Mouse (Mus musculus): ENCODE data around the gene 5730480H06Rik.

The 5730480H06Rik gene

DNA sequence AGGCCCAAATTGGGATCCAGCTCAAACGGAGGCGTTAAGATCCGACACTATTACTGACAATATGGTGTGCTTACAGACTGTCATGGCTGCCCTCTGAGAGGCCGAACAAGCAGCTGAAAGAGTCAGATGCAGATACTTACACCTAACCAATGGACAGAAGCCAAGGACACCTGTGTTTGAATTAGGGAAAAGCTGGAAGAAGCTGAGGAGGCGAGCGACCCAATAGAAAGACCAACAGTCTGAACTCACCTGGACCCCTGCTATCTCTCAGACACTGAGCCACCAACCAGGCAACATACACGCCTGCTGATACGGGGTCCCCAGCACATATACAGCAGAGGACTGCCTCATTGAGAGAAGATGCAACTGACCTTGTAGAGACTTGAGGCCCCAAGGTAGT is at the start of gene 5730480H06Rik:
TSS of gene 5730480H06Rik (plus strand) at position 301 of the 400 bp plus-strand sequence.
- DNase-seq (ENCODE audit: low read depth, low spot score), result no peak

DNA sequence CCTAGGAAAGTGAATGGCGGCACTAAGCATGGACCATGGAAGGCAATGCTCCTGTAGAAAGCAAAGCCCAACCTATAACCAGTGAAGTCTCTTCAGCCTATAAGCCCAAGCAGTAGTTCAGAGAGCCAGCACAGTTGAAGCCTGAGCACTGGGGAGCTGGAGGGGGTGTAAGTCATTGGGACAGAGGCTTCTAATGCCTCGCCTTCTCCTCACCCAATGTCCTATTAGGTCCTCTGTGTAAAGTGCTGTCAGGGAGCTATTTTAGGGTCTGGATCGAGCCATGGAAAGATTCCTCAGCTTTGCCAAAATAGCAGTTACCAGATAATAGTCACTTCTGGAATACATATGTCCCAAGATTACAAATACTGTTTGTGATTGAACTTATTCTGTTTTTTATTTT is 26.6 kb upstream of the 5730480H06Rik start:
- no peak for DNase-seq (ENCODE audit: low read depth, low spot score)

DNA sequence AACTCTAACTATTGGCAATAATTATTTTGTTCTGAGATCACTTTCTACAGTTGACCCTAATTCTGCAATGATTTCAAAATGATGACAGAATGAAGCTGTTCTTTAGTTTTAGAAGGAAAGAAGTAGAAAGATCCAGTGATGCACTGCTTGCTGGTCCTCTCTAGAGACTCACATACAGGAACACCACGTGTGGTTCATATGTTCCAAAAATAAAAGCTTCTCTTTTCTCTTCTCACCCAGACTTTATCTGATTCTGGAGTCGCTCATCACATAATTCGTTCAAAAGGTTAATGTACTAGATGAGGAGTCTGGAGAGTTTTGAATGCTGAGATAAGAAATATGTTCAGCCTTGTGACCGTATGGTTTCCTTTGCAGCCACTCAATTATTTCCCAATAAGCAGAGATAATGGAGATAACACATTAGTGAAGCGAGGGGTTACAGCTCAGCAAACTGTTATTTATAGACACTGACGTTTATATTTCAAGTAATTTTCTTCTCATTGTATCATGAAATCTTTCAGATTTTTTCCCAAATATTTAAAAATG is 12.6 kb upstream of the 5730480H06Rik start:
- no peak for DNase-seq (ENCODE audit: low read depth, low spot score)

DNA sequence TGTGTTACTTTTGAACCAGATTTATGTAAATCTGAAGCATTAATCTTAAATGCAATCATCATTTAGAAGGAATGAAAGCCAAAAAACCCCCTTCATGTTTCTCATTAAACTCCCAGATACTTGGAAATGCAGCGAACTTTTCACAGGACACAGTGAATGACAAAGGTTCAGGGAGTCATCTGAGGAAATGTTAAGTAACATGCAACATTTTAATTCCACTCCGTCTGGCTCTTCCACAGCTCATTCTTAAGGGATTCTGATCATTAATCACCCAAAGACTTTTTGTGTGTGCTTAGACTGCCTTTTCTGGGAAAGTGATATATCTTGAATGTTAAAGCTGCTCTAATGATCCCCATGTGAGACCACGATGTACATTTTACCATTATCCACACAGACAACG is 7.2 kb upstream of the 5730480H06Rik start:
- no peak for DNase-seq (ENCODE audit: low read depth, low spot score)

DNA sequence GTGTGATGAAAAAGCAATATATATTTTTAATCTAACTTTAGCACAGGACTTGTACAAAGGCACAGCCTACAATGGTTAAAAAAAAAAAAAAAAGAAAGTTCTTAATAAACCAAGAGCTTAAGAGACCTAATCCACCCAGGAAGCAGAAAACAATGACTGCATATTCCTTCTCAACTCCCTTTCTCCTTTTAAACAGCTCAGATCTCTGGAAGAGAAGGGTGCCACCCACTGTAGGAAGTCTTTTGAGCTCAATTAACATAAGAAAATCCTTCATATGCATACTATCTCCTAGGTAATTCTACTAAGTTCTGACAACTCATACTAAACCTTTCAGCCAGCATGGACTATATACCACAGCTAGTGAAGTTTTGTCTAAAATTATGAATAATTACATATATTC is 1.5 kb upstream of the 5730480H06Rik start:
- no peak for DNase-seq (ENCODE audit: low read depth, low spot score)

DNA sequence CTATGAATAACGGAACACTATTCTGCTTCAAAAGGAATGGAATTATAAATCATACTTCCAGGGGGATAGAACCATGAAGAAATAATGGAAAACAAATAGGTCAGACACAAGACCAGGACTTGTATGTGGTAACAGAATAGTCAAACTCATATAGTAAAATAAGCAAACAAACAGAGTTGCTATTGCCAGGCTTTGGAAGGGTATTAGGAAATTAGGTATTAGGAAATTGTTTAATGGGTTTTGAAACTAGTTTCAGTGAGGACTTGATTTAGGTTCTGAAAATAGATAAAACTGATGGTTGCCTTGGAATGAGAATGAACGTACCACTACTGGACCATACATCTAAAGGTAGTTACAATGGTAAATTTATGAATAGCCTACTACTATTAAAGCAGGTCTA is 2.0 kb downstream of the 5730480H06Rik start:
- DNase-seq (ENCODE audit: low read depth, low spot score), result no peak

DNA sequence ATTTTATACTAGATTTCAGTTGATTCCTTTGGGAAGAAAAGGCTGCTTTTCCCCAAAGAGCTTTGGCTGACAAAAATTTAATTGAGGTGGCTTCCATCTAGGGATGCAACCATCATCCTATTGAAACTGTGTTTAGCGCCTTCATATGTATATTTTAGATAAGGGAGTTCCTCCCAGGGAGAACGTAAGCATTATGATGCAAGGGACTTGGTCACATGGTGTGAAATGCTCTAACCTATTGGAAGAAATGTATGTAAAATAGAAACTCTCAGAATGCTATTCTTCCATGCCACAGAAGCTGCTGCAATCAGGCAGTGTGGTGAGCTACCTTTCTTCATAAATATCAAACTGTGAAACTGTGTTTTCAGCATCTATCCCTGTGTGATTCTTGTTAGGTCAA is 3.1 kb downstream of the 5730480H06Rik start:
- DNase-seq (ENCODE audit: low read depth, low spot score), result no peak

DNA sequence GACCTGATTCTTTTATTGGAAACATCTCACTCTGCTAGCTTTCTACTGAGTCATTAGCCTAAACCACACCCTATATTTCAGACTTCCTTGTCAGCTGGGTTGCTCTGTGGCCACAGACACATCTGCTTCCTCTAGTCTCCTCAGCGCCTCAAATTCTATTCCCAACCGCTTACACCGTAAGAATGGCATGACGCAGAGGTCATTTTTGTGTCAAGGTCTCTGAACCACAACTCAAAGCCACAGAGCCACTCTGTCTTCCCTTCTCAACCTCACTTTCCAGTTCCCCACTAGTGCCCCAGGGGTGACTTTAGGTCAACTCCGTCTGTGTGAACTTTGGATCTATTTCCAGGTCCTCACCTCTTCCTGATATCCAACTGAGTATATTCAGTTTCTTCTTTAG is 3.7 kb downstream of the 5730480H06Rik start:
- no peak for DNase-seq (ENCODE audit: low read depth, low spot score)

DNA sequence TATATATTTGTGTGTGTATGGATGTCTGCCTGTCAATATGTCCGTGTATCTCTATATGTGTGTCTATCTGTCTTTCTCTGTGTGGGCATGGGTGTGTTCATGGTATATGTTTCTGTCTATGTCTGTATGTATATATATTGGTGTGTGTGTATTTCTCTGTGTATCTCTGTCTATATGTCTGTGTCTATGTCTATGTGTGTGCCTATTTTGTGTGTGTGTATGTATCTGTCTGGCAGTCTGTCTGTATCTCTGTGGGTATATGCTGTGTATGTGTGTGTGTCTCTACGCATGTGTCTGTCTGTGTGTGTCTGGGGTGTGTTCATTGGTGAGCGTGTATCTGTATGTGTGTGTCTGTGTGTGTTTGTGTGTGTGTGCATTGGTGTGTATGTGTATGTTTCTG is 5.7 kb downstream of the 5730480H06Rik start:
- no peak for DNase-seq (ENCODE audit: low read depth, low spot score)

DNA sequence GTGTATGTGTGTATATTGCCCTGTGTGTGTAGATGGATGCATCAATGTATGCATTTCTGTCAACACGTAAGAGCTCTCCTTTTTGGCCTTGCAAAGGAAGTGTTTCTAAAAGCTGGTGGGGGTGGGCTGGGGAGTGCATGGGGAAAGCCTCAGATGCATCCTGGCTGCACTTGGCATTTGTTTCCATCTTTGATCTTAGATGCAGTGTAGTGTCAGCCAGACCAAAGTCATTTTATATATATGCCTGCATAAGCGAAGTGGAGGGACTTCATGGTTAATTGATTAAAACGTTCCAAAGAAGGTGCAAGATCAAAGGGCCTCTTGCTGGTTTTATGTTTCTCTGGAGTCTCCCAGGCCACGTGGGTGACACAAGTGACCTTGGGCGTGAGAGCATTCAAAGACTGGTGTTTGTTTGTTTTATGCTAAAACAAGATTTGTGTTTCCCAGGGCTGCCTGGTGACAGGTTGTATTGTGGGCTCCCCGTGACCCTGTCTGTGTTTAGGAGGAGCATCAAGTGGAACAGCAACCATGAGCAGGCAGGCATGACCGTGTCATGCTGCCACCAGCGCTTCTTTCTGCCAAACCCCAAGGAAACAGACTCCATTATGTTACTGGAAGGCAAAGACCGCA is 6.2 kb downstream of the 5730480H06Rik start:
- DNase-seq (ENCODE audit: low read depth, low spot score), result no peak

DNA sequence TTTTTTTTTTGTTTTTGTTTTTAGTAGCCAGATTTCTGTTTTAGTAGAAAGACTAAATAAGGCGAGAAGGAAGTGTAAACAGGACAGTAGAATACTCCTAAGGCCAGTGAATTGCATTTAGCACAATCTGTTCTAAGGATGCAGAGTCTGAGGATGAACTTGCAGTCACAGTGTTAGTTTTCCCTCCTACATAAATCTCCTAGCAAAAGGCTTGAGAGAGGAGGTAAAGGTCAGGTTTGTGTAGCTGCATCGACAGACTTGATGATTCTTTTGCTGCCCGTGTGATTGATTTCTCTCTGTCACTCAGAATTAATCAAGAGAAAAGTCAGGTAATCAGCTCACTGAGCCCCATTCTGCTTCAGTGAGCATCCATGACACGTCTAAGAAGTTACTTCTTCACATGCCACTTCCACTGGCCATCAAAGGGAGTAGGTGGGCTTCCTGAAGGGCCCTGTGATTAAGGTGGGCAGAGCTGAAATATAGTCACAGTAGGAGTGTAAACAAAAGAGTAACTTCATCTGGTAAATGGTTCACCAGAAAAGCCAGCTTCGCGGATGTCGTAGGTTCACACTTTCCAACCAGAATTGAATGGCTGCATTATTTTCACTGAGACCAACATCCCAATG is 13.2 kb downstream of the 5730480H06Rik start:
- DNase-seq (ENCODE audit: low read depth, low spot score), result no peak

DNA sequence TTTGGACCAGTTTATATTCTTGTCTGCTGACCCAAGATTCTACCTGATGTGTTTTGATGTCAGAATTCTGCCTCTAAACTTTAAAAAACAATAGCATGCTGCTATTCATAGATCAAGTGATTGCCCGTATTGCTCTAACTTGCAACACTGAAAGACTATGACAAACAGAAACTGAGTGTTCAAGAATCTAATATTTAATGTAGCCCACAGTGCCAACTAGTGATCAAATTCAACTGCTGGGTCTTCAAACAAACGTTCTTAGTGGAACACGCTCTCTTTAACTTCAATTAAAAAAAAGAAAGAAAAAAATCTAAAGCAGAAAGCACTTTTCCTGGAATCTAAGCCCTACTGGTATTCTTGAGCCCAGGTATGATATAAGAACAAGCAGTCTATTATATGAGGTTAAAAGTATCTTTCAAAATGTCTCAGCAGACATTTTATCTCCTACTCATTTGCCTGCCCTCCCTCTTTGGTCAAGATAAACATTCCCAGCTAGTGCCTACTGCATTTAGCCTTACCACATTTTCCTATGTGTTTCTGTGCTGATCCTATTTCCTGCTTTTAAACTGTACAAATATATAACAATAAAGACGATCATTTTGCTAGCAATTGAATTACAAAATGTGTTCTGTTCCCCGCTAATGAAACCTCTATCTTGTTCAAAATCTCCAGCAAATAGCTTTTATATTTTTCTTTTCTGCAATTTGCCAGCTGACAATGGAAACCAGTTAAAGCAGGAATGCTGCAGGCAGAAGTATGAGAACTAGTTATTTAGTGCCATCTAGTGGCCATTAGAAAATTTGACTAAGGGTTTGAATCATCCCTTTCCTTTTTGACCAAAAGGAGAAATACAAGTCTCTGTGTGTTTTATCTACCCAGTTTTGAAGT is 17.6 kb downstream of the 5730480H06Rik start:
- DNase-seq (ENCODE audit: low read depth, low spot score), result no peak

DNA sequence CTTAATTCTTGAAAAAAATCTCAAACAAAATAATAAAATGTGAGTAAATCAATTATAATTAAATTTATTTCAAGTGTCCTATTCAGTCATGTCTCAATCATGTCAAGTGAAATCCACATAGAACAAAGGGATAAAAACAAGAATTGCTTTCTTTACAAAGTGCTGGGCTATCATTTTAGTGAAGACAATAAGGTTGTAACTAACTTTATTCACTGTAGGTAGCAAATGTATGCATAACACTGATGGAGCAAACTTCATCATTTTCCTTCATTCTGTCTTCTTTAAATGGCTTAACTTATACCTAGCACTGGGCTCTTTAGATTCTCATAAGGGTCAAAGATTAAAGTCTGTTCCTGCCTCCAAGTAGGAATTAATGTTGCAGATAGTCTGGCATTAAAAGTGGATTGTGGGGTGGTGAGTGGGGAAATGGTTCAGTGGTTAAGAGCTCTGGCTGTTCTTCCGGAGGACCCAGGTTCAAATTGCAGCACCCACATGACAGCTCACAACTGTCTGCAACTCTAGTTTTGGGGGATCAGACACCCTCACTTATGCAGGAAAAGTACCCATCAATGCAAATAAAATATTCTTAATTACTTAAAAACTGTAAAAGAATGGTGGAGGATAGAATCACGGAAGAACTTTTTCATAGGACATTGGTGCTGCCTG is 18.4 kb downstream of the 5730480H06Rik start:
- DNase-seq (ENCODE audit: low read depth, low spot score), result no peak

DNA sequence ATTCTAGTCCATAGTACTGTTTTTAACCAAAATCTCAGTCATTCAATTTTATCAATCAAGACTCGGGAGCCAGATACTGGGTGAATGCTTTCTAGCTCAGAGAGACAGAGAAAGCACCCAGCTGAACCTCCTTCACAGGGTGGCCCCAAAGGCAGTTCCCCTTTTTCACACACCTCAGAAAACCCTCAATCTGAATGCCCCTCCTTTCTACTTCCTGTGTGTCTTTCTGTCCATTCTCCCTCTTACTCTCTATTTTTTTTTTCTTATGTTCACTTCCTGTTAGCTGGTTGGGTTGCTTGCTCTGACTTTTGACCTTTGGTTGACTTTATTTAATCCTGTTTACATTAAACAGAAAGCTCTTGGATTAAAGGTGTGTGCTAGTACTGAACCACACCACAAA is 21.6 kb downstream of the 5730480H06Rik start:
- DNase-seq (ENCODE audit: low read depth, low spot score), result no peak

DNA sequence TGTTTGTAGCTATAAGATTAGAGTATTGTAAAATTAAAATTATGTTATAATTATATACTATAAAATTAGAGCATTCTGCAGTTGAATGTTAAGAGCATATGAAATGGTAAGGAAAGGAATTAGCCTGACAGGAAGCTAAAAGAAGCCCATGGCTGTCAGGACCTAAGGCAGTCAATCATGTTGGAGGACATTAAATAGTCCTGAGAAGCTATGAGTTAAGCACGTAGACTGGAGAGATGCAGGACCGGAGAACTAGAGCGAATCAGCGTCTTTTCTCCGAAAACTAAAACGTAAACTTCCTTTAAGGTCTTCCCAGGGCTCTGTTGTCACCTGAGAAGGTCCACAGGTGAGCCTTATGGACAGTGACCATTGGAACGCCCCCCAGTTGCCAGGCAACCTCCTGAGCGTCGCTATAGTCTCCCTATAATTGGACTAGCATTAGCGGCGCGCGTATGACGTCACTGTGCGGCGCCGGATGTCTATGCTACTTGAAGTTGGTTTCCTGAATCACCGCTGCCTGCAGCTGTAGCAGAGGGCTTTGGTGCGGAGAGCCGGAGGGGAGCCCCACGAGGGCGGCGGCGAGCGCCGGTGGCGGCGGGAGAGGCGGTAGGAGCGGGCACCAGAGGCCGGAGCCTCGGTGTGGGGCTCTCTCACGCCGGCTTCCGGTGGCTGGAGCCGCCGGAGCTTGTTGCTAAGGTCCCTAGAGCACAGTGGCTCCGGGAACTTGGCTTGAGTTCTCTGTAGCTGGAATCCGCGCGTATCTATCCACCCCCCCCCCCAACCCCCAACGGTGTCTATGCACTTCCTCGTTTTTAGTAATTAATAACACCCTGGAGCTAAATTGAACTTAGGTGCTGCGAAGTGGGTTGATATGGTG is 44.4 kb downstream of the 5730480H06Rik start:
- peak; percentile 94 for DNase-seq (ENCODE audit: low read depth, low spot score)

DNA sequence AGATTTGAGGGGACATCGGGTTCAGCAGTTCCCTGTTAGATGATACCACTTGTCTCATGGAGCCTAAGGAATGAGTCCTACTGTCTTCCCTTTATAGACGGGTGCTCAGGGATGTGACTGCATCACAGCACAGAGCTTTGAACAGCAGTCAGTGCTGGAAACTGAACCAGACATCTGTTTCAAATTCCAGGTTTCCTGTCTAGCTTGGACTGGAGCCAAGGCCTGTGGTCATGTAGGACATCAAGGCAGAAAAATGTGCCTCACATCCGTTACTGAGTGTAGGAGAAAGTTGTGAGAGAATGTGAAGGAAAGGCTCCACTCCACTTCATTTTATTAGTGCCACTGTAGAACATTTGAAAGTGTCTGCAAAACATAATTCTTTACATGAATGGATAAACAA is 74.7 kb downstream of the 5730480H06Rik start:
- no peak for DNase-seq (ENCODE audit: low read depth, low spot score)

DNA sequence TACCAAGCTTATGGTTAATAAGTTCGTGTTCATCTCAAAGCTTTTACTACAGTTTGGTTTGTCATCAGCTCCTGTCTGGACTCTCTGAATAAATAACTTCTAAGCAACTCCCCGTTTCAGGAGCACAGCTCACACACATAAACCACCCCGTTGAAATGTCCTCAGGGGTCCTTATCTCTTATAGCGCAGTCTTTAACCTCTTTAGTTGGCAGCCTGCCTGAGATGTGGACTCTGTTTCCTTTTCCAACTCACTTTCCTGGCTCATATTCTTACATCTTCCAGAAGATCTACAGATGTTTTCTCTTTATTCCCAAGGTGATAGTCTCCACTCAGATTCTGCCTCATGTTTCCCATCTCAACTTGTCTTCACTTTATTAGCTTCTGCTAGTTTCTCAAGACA is 80.5 kb downstream of the 5730480H06Rik start:
- DNase-seq (ENCODE audit: low read depth, low spot score), result no peak

DNA sequence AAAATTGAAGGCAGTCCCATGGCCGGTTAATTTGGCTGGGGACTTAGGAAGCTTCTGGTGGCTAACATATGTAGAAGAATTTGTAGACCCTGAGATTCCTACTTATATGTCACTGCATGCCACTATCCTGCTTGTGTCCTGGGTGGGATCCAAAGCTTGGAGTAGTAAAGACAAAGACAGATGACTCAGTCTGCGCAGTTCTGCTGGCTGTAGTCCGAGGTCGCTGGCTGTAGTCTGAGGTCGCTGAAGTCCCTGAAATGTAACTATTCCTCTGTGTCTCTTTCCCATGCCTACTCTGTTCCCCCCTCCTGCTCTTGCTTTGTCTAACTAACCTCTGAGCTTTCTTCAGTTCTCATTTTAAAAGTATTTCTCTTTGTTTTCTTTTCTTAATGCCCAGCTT is 82.6 kb downstream of the 5730480H06Rik start:
- no peak for DNase-seq (ENCODE audit: low read depth, low spot score)

DNA sequence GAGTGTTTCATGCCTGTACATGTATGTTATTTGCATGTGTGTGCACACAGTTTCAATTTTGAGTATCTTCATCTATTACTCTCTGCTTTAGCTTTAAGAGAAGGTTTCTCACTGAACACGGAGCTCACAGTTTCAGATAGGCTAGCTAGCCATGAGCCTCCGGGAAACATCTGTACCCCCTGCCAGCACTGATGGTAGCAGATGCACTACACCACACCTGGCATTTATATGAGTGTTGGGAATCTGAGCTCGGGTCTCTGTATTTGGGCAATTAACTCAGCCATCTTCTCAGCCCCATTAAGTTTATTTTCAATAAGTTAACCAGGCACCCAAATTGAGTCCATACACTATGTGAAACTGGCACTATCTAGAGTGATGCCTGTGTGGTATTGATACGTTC is 83.7 kb downstream of the 5730480H06Rik start:
- DNase-seq (ENCODE audit: low read depth, low spot score), result no peak

DNA sequence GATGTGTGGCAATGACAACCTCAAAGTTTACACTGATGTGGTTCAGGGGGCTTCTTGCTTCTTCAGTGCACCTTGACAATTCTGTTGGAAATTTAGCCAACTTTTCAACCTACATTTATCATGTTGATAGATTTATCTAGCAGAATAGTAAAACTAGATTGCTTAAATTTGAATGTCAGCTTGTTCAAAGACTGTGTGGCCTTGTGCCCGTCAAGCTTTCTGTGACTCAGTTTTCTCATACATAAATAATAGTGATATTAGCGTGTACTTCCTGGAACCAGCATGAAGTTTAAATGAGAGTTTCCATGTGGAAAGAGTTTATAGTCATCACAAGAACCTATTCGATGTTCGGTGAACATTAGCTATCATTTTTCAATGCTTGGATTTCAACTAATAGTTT is 84.5 kb downstream of the 5730480H06Rik start:
- DNase-seq (ENCODE audit: low read depth, low spot score), result no peak

DNA sequence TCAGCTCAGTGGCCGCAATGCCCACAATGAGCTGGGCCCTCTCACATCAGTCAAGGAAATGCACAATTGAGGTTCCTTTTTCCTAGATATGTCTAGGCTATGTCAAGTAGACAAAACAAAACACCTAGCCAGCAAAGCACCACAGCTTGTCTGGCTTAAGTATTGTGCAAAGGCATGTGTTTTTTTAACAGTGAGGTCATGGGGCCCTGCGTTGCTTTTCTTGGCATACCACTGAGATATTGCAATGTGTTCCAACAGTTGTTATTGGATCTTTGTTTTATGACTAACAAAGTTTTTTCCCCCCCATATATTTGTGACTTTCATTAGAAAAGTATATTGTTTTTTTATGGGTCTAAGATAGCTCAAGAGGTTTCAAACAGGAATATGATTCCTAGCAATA is 92.0 kb downstream of the 5730480H06Rik start:
- DNase-seq (ENCODE audit: low read depth, low spot score), result no peak

All from CD4-positive helper T cell, adult 2 months (primary cell).